Mouse (Mus musculus): ENCODE results near the gene Zfyve9.

DNA sequence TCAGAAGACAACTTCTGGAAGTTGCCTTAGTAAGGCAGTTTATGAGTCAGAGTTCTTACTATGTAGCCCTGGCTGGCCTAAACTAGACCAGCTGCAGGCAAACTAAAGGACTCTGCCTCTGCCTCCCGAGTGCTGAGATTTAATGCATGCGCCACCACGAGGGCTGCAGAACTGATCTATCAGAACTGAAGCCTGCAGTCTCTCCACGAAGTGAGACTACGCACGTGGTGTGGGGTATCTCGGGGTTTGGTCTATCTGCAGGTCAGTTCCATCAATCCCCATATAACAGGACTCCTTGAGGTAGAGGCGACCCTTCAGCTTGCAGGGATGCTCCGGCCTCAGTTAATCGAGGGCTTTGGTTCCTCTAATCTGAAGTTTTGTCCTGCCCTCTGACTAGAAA lies 161.4 kb downstream of the Zfyve9 start:
- TF ChIP-seq CTCF (IDR thresholded peaks at IDR 0.05; ENCODE audit: control insufficient read depth, insufficient read depth, low read length) (no peak), POLR2A (IDR thresholded peaks at IDR 0.05; ENCODE audit: borderline replicate concordance, control insufficient read depth, low read depth, low read length) (no peak)
